Mouse (Mus musculus) intestine, postnatal 0 days (tissue): ENCODE results near the gene Rab5if. TPM values are rescaled to one million over a fixed set of nuclear protein-coding genes. Genes with fewer than 3 reads are reported as not detected.

Experiments used
- ATAC-seq: fragments of 200-750 bp; cut with Nextera tagmentation; 2 replicates; pipeline ENCODE4 v1.8.0; 2017; ENCODE audit warnings: mild to moderate bottlenecking, moderate TSS enrichment, moderate library complexity
- H3K27ac ChIP-seq: fragments of 300-500 bp; sonication (generic); 2 replicates; pipeline ENCODE4 v1.5.1; 2014; ENCODE audit warnings: mild to moderate bottlenecking, low read depth, low read length, moderate library complexity
- H3K27me3 ChIP-seq: fragments of 300-500 bp; sonication (generic); replicated peaks from 2 replicates; pipeline ENCODE4 v1.6.1; 2014; ENCODE audit warnings: low read length, mixed read lengths; ENCODE audit not compliant: control insufficient read depth, insufficient read depth
- H3K36me3 ChIP-seq: fragments of 300-500 bp; sonication (generic); 2 replicates; pipeline ENCODE4 v1.6.1; 2014; ENCODE audit warnings: mild to moderate bottlenecking, moderate library complexity; ENCODE audit not compliant: control insufficient read depth, insufficient read depth
- H3K4me1 ChIP-seq: fragments of 300-500 bp; sonication (generic); replicated peaks from 2 replicates; pipeline ENCODE4 v1.6.1; 2014; ENCODE audit warnings: antibody characterized with exemption, low read length, mixed read lengths; ENCODE audit not compliant: control insufficient read depth, insufficient read depth
- H3K4me2 ChIP-seq: fragments of 300-500 bp; sonication (generic); replicated peaks from 2 replicates; pipeline ENCODE4 v1.6.1; 2014; ENCODE audit warnings: low read depth, mild to moderate bottlenecking, moderate library complexity
- H3K4me3 ChIP-seq: fragments of 300-500 bp; sonication (generic); 2 replicates; pipeline ENCODE4 v1.5.1; 2014; ENCODE audit warnings: low read depth, low read length
- H3K9ac ChIP-seq: fragments of 300-500 bp; sonication (generic); 2 replicates; pipeline ENCODE4 v1.6.1; 2014; ENCODE audit warnings: mild to moderate bottlenecking, low read depth, low read length
- H3K9me3 ChIP-seq: fragments of 300-500 bp; sonication (generic); 2 replicates; pipeline ENCODE4 v1.6.1; 2016; ENCODE audit warnings: mixed run types; ENCODE audit not compliant: control insufficient read depth
- CTCF ChIP-seq: sonication (generic); IDR thresholded peaks from 2 replicates; pipeline ENCODE4 v1.5.1; 2016; ENCODE audit warnings: low read depth, mild to moderate bottlenecking, control low read depth, antibody characterized with exemption, moderate library complexity
- WGBS: fragments of 180-500 bp; shearing (Covaris S2); extraction: QIAGEN DNeasy Blood & Tissue Kit; methylation state at CpG from one replicate; pipeline ENCODE4 v1.1.7; 2014; 5-methylcytosine and 5-hydroxymethylcytosine counted together
- polyA plus RNA-seq: library from polyadenylated mRNA; unstranded; fragments of >200 nt; fragmentation: Nextera tagmentation; extraction: Ambion mirVana; gene quantifications from 2 replicates; pipeline ENCODE4 v1.2.1, GENCODE M21; 2015

Gene Rab5if
- polyA plus RNA-seq, 1 experiment from 2014 or later: 272 TPM

GRCm38 (mm10) chr2:156834336-156834735, 28.6 kb upstream of the Rab5if start:
- Histone ChIP-seq H3K36me3 (0 out of 2 replicates have a peak, but pooled peaks cover 5% of the 10 kb centered on the region), H3K27me3 (no peaks in the 10 kb centered on the region), H3K4me1 (no peaks in the 10 kb centered on the region; the same call in 1 of the 2 replicates), H3K4me2 (no peak overlapping the region), H3K4me3 (no peak overlapping the region), H3K9ac (no peak overlapping the region), H3K27ac (no peak overlapping the region), H3K9me3 (no peaks in the 10 kb centered on the region)
- WGBS: 96% methylated on average over 11 of the region's 11 CpGs
- no peak for TF ChIP-seq CTCF
- ATAC-seq: no peak

- Histone ChIP-seq H3K27me3 (no peaks in the 10 kb centered on the region), H3K9me3 (no peaks in the 10 kb centered on the region), H3K4me2 (peak overlapping the region; percentile 98; the same call in 1 of the 2 replicates), H3K27ac (no peak overlapping the region), H3K4me3 (no peak overlapping the region), H3K4me1 (peaks cover 4% of the 10 kb centered on the region; the same call in 1 of the 2 replicates), H3K9ac (no peak overlapping the region), H3K36me3 (no peaks in the 10 kb centered on the region)
- no peak for TF ChIP-seq CTCF
- no peak for ATAC-seq
- 66% methylated on average over 6 of the region's 6 CpGs for WGBS
Observed at GRCm38 (mm10) chr2:156838839-156839238, 24.1 kb upstream of the Rab5if start.

- H3K9ac ChIP-seq: peak within 1 kb of the TSS; percentile 65
- ATAC-seq: peak; percentile 63
- 4% methylated on average over 56 of the region's 61 CpGs for WGBS
- H3K9me3 ChIP-seq: no peaks in the 10 kb centered on the region
- peak within 1 kb of the TSS; percentile 83 for H3K27ac ChIP-seq
- peak within 1 kb of the TSS; percentile 98 for H3K4me2 ChIP-seq
- TF ChIP-seq CTCF: no peak
- no peaks in the 10 kb centered on the region for H3K27me3 ChIP-seq
- peaks cover 4% of the 10 kb centered on the region; the same call in 1 of the 2 replicates for H3K4me1 ChIP-seq
- peak within 1 kb of the TSS; percentile 79 for H3K4me3 ChIP-seq
- no peaks in the 10 kb centered on the region for H3K36me3 ChIP-seq
Observed at GRCm38 (mm10) chr2:156839319-156840191, 23.4 kb upstream of the Rab5if start, which contains the start of gene Tgif2. Gene Tgif2, plus strand, starts transcription at chr2:156840007.

GRCm38 (mm10) chr2:156840301-156841027, 22.5 kb upstream of the Rab5if start:
- ATAC-seq: peak; percentile 12; the same call in 1 of the 2 replicates
- H3K9me3 ChIP-seq: no peaks in the 10 kb centered on the region
- H3K27me3 ChIP-seq: no peaks in the 10 kb centered on the region
- H3K4me1 ChIP-seq: peaks cover 4% of the 10 kb centered on the region; the same call in 1 of the 2 replicates
- peak overlapping the region; percentile 79 for H3K4me3 ChIP-seq
- WGBS: under 1% methylated on average over 61 of the region's 79 CpGs
- peak overlapping the region; percentile 65 for H3K9ac ChIP-seq
- peak overlapping the region; percentile 98 for H3K4me2 ChIP-seq
- no peak for TF ChIP-seq CTCF
- no peaks in the 10 kb centered on the region for H3K36me3 ChIP-seq
- peak overlapping the region; percentile 83 for H3K27ac ChIP-seq

GRCm38 (mm10) chr2:156841028-156841840, 21.7 kb upstream of the Rab5if start:
- ATAC-seq: peak; percentile 33; the same call in 1 of the 2 replicates
- under 1% methylated on average over 41 of the region's 42 CpGs for WGBS
- Histone ChIP-seq H3K36me3 (no peaks in the 10 kb centered on the region; the same call in 1 of the 2 replicates), H3K4me2 (peak overlapping the region; percentile 98), H3K9me3 (no peaks in the 10 kb centered on the region), H3K4me3 (peak overlapping the region; percentile 79), H3K27ac (peak overlapping the region; percentile 83), H3K27me3 (no peaks in the 10 kb centered on the region), H3K9ac (peak overlapping the region; percentile 65), H3K4me1 (peaks cover 4% of the 10 kb centered on the region; the same call in 1 of the 2 replicates)
- peak; percentile 25; the same call in 1 of the 2 replicates for TF ChIP-seq CTCF
